Mouse (Mus musculus): Measurements from ENCODE around the gene Rpl14. TPM values are rescaled to one million over a fixed set of nuclear protein-coding genes. Genes with fewer than 3 reads are reported as not detected.

Gene Rpl14
- polyA plus RNA-seq, 1 experiment from 2014 or later: 578 TPM

Other genes with a start within 250 kb of the Rpl14 start
- gene Eif1b, start 79.2 kb upstream of the Rpl14 start, polyA plus RNA-seq (2014; fragmentation: Nextera tagmentation; extraction: Ambion mirVana): 139 and 143 TPM in 2 replicates
- 0.05 TPM in 1 of 2 replicates, not detected in the other for gene Entpd3, start 31.6 kb upstream of the Rpl14 start, polyA plus RNA-seq (2014; fragmentation: Nextera tagmentation; extraction: Ambion mirVana)

Data from heart, embryonic 14.5 days (tissue).